Mouse (Mus musculus) liver, embryonic 16.5 days (tissue): ENCODE results near the gene Olfr1232. TPM values are rescaled to one million over a fixed set of nuclear protein-coding genes. Genes with fewer than 3 reads are reported as not detected.

Experiments
- ATAC-seq: fragments of 200-750 bp; cut with Nextera tagmentation; 2 replicates; pipeline ENCODE4 v1.8.0; 2017; ENCODE audit warnings: low read depth, mild to moderate bottlenecking, moderate number of reproducible peaks, moderate library complexity
- H3K27ac ChIP-seq: fragments of 300-500 bp; sonication (generic); 2 replicates; pipeline ENCODE4 v1.5.1; 2014; ENCODE audit warnings: mild to moderate bottlenecking, low read length
- H3K27me3 ChIP-seq: fragments of 300-500 bp; sonication (generic); 2 replicates; pipeline ENCODE4 v1.6.1; 2014; ENCODE audit warnings: low read depth, low read length, mixed read lengths; ENCODE audit not compliant: control insufficient read depth, insufficient read depth
- H3K36me3 ChIP-seq: fragments of 300-500 bp; sonication (generic); 2 replicates; pipeline ENCODE4 v1.6.1; 2014; ENCODE audit warnings: mild to moderate bottlenecking; ENCODE audit not compliant: control insufficient read depth, insufficient read depth
- H3K4me1 ChIP-seq: fragments of 300-500 bp; sonication (generic); 2 replicates; pipeline ENCODE4 v1.6.1; 2014; ENCODE audit warnings: low read depth, low read length, mixed read lengths; ENCODE audit not compliant: control insufficient read depth
- H3K4me2 ChIP-seq: fragments of 300-500 bp; sonication (generic); 2 replicates; pipeline ENCODE4 v1.6.1; 2014; ENCODE audit warnings: low read depth, low read length, mixed read lengths
- H3K4me3 ChIP-seq: fragments of 300-500 bp; sonication (generic); 2 replicates; pipeline ENCODE4 v1.5.1; 2014; ENCODE audit warnings: low read depth, mild to moderate bottlenecking, low read length
- H3K9ac ChIP-seq: fragments of 300-500 bp; sonication (generic); 2 replicates; pipeline ENCODE4 v1.6.1; 2014; ENCODE audit warnings: low read depth, low read length
- H3K9me3 ChIP-seq: fragments of 300-500 bp; sonication (generic); replicated peaks from 2 replicates; pipeline ENCODE4 v1.6.1; 2016; ENCODE audit warnings: low read length; ENCODE audit not compliant: control insufficient read depth
- WGBS: fragments of 180-500 bp; shearing (Covaris S2); extraction: QIAGEN DNeasy Blood & Tissue Kit; methylation state at CpG from one replicate; pipeline ENCODE4 v1.1.7; 2014; ENCODE audit not compliant: insufficient replicate concordance; 5-methylcytosine and 5-hydroxymethylcytosine counted together
- polyA plus RNA-seq: library from polyadenylated mRNA; unstranded; fragments of >200 nt; fragmentation: Nextera tagmentation; extraction: Ambion mirVana; gene quantifications from 2 replicates; pipeline ENCODE4 v1.2.1, GENCODE M21; 2015

The Olfr1232 gene
- not detected in 2 replicates for polyA plus RNA-seq

GRCm38 (mm10) chr2:89329575-89329974 is at the start of gene Olfr1232:
Olfr1232 (minus strand) TSS chr2:89329675.
- no peak for ATAC-seq
- Histone ChIP-seq H3K36me3 (no peaks in the 10 kb centered on the region), H3K9ac (no peak within 1 kb of the TSS), H3K4me3 (no peak within 1 kb of the TSS), H3K27me3 (no peaks in the 10 kb centered on the region), H3K4me1 (no peaks in the 10 kb centered on the region), H3K27ac (no peak within 1 kb of the TSS), H3K4me2 (no peak within 1 kb of the TSS), H3K9me3 (no peaks in the 10 kb centered on the region)

- Histone ChIP-seq H3K9ac (no peak within 1 kb of the TSS), H3K4me1 (no peaks in the 10 kb centered on the region), H3K27ac (no peak within 1 kb of the TSS), H3K4me2 (no peak within 1 kb of the TSS), H3K4me3 (no peak within 1 kb of the TSS), H3K9me3 (no peaks in the 10 kb centered on the region), H3K27me3 (no peaks in the 10 kb centered on the region), H3K36me3 (no peaks in the 10 kb centered on the region)
- no peak for ATAC-seq
- WGBS: 74% methylated on average over 4 of the region's 4 CpGs
Measured at GRCm38 (mm10) chr2:89364765-89365164, 35.3 kb upstream of the Olfr1232 start, which contains the start of gene Olfr1234. Olfr1234 (minus strand) TSS chr2:89364865.

GRCm38 (mm10) chr2:89342298-89342697 is 12.8 kb upstream of the Olfr1232 start, which contains the start of gene Olfr1233:
Olfr1233 (minus strand) TSS chr2:89342398.
- ATAC-seq: no peak
- Histone ChIP-seq H3K36me3 (no peaks in the 10 kb centered on the region), H3K9ac (no peak within 1 kb of the TSS), H3K4me3 (no peak within 1 kb of the TSS), H3K4me2 (no peak within 1 kb of the TSS), H3K27me3 (no peaks in the 10 kb centered on the region), H3K27ac (no peak within 1 kb of the TSS), H3K4me1 (no peaks in the 10 kb centered on the region), H3K9me3 (no peaks in the 10 kb centered on the region)

GRCm38 (mm10) chr2:89306974-89307373 is 22.5 kb downstream of the Olfr1232 start, which contains the start of gene Olfr1231:
Olfr1231 (minus strand) TSS chr2:89307074.
- 47% methylated on average over 2 of the region's 2 CpGs for WGBS
- Histone ChIP-seq H3K27me3 (no peaks in the 10 kb centered on the region), H3K4me1 (no peaks in the 10 kb centered on the region), H3K36me3 (no peaks in the 10 kb centered on the region), H3K4me2 (no peak within 1 kb of the TSS), H3K27ac (no peak within 1 kb of the TSS), H3K4me3 (no peak within 1 kb of the TSS), H3K9ac (no peak within 1 kb of the TSS), H3K9me3 (no peaks in the 10 kb centered on the region)
- no peak for ATAC-seq

- no peaks in the 10 kb centered on the region for H3K36me3 ChIP-seq
- H3K4me2 ChIP-seq: no peak within 1 kb of the TSS
- WGBS: 67% methylated on average over 1 of the region's 1 CpGs
- no peak within 1 kb of the TSS for H3K9ac ChIP-seq
- no peaks in the 10 kb centered on the region for H3K27me3 ChIP-seq
- H3K27ac ChIP-seq: no peak within 1 kb of the TSS
- H3K4me3 ChIP-seq: no peak within 1 kb of the TSS
- no peaks in the 10 kb centered on the region for H3K4me1 ChIP-seq
- no peaks in the 10 kb centered on the region for H3K9me3 ChIP-seq
- ATAC-seq: no peak
Measured at GRCm38 (mm10) chr2:89297168-89297567, 32.3 kb downstream of the Olfr1232 start, which contains the start of gene Olfr1230. Olfr1230 (minus strand) TSS chr2:89297268.

GRCm38 (mm10) chr2:89287914-89288313 is 41.6 kb downstream of the Olfr1232 start, which contains the start of gene Olfr1229:
Olfr1229 (minus strand) TSS chr2:89288014.
- H3K4me3 ChIP-seq: no peak within 1 kb of the TSS
- no peak for ATAC-seq
- H3K4me2 ChIP-seq: no peak within 1 kb of the TSS
- no peak within 1 kb of the TSS for H3K27ac ChIP-seq
- H3K9ac ChIP-seq: no peak within 1 kb of the TSS
- H3K36me3 ChIP-seq: no peaks in the 10 kb centered on the region
- 51% methylated on average over 2 of the region's 2 CpGs for WGBS
- no peaks in the 10 kb centered on the region for H3K9me3 ChIP-seq
- H3K4me1 ChIP-seq: no peaks in the 10 kb centered on the region
- H3K27me3 ChIP-seq: no peaks in the 10 kb centered on the region

Other genes starting within 250 kb of the Olfr1232 start
- not detected in 2 replicates for gene Olfr1219, start 246.2 kb downstream of the Olfr1232 start, polyA plus RNA-seq
- gene Olfr1220, start 222.8 kb downstream of the Olfr1232 start, polyA plus RNA-seq: not detected in 2 replicates
- gene Olfr1221, start 212.4 kb downstream of the Olfr1232 start, polyA plus RNA-seq: not detected in 2 replicates
- not detected in 2 replicates for gene Olfr1222, start 196.6 kb downstream of the Olfr1232 start, polyA plus RNA-seq
- not detected in 2 replicates for gene Olfr1223, start 178.1 kb downstream of the Olfr1232 start, polyA plus RNA-seq
- not detected in 2 replicates for gene Olfr1224-ps1, start 165.6 kb downstream of the Olfr1232 start, polyA plus RNA-seq
- gene Olfr1225, start 155.0 kb downstream of the Olfr1232 start, polyA plus RNA-seq: not detected in 2 replicates
- gene Olfr1226, start 129.6 kb downstream of the Olfr1232 start, polyA plus RNA-seq: not detected in 2 replicates
- not detected in 2 replicates for gene Olfr1228, start 75.6 kb downstream of the Olfr1232 start, polyA plus RNA-seq
- not detected in 2 replicates for gene Olfr1229, start 41.7 kb downstream of the Olfr1232 start, polyA plus RNA-seq
- gene Olfr1230, start 32.4 kb downstream of the Olfr1232 start, polyA plus RNA-seq: not detected in 2 replicates
- not detected in 2 replicates for gene Olfr1231, start 22.6 kb downstream of the Olfr1232 start, polyA plus RNA-seq
- gene Olfr1233, start 12.7 kb upstream of the Olfr1232 start, polyA plus RNA-seq: not detected in 2 replicates
- not detected in 2 replicates for gene Olfr1234, start 35.2 kb upstream of the Olfr1232 start, polyA plus RNA-seq
- not detected in 2 replicates for gene Olfr1238, start 80.0 kb upstream of the Olfr1232 start, polyA plus RNA-seq
- not detected in 2 replicates for gene Olfr1239, start 90.7 kb upstream of the Olfr1232 start, polyA plus RNA-seq
- not detected in 2 replicates for gene Olfr1240, start 113.3 kb upstream of the Olfr1232 start, polyA plus RNA-seq
- gene Olfr1241, start 157.5 kb upstream of the Olfr1232 start, polyA plus RNA-seq: not detected in 2 replicates
- not detected in 2 replicates for gene Olfr1242, start 168.7 kb upstream of the Olfr1232 start, polyA plus RNA-seq
- not detected in 2 replicates for gene Olfr1243, start 201.8 kb upstream of the Olfr1232 start, polyA plus RNA-seq
- not detected in 2 replicates for gene Olfr1245, start 248.8 kb upstream of the Olfr1232 start, polyA plus RNA-seq